Mouse (Mus musculus) forebrain, embryonic 15.5 days (tissue): Measurements from ENCODE around the gene 4933428G20Rik. TPM values are rescaled to one million over a fixed set of nuclear protein-coding genes. Genes with fewer than 3 reads are reported as not detected.
A peak's percentile ranks its signal among the peaks of the same experiment; 100 is the strongest.

Experiments used
- ATAC-seq: fragments of 200-750 bp; cut with Nextera tagmentation; replicated peaks from 2 replicates; pipeline ENCODE4 v1.8.0; 2017; ENCODE audit warnings: mild to moderate bottlenecking, moderate TSS enrichment, moderate library complexity
- H3K27ac ChIP-seq: fragments of 300-500 bp; sonication (generic); replicated peaks from 2 replicates; pipeline ENCODE4 v1.5.1; 2015; ENCODE audit warnings: mild to moderate bottlenecking, inconsistent platforms
- H3K27me3 ChIP-seq: fragments of 300-500 bp; sonication (generic); 2 replicates; pipeline ENCODE4 v1.6.1; 2015; ENCODE audit warnings: inconsistent platforms
- H3K36me3 ChIP-seq: fragments of 300-500 bp; sonication (generic); 2 replicates; pipeline ENCODE4 v1.6.1; 2015; ENCODE audit warnings: mild to moderate bottlenecking, inconsistent platforms
- H3K4me1 ChIP-seq: fragments of 300-500 bp; sonication (generic); 2 replicates; pipeline ENCODE4 v1.6.1; 2015; ENCODE audit warnings: inconsistent platforms
- H3K4me2 ChIP-seq: fragments of 300-500 bp; sonication (generic); replicated peaks from 2 replicates; pipeline ENCODE4 v1.6.1; 2015; ENCODE audit warnings: mild to moderate bottlenecking, inconsistent platforms
- H3K4me3 ChIP-seq: fragments of 300-500 bp; sonication (generic); 2 replicates; pipeline ENCODE4 v1.5.1; 2015; ENCODE audit warnings: mild to moderate bottlenecking, inconsistent platforms
- H3K9ac ChIP-seq: fragments of 300-500 bp; sonication (generic); replicated peaks from 2 replicates; pipeline ENCODE4 v1.6.1; 2015; ENCODE audit warnings: mild to moderate bottlenecking, inconsistent platforms
- H3K9me3 ChIP-seq: fragments of 300-500 bp; sonication (generic); 2 replicates; pipeline ENCODE4 v1.6.1; 2016; ENCODE audit warnings: inconsistent platforms
- WGBS: fragments of 180-500 bp; shearing (Covaris S2); methylation state at CpG from one replicate; pipeline ENCODE4 v1.1.7; 2015; ENCODE audit warnings: mixed read lengths; 5-methylcytosine and 5-hydroxymethylcytosine counted together
- polyA plus RNA-seq: library from polyadenylated mRNA; unstranded; fragments of >200 nt; fragmentation: Nextera tagmentation; extraction: Ambion mirVana; gene quantifications from 2 replicates; pipeline ENCODE4 v1.2.1, GENCODE M21; 2015

Gene 4933428G20Rik
- polyA plus RNA-seq, 1 experiment from 2014 or later = 1.1 TPM

GRCm38 (mm10) chr11:97511661-97512369 lies 11.7 kb upstream of the 4933428G20Rik start:
- Histone ChIP-seq H3K4me3 (no peak overlapping the region), H3K9me3 (no peaks in the 10 kb centered on the region), H3K9ac (no peak overlapping the region), H3K27me3 (no peaks in the 10 kb centered on the region), H3K4me2 (no peak overlapping the region), H3K36me3 (peaks cover 20% of the 10 kb centered on the region), H3K4me1 (0 out of 2 replicates have a peak, but pooled peaks cover 3% of the 10 kb centered on the region), H3K27ac (no peak overlapping the region)
- no peak for ATAC-seq
- WGBS = 58% methylated on average over 13 of the region's 13 CpGs

DNA sequence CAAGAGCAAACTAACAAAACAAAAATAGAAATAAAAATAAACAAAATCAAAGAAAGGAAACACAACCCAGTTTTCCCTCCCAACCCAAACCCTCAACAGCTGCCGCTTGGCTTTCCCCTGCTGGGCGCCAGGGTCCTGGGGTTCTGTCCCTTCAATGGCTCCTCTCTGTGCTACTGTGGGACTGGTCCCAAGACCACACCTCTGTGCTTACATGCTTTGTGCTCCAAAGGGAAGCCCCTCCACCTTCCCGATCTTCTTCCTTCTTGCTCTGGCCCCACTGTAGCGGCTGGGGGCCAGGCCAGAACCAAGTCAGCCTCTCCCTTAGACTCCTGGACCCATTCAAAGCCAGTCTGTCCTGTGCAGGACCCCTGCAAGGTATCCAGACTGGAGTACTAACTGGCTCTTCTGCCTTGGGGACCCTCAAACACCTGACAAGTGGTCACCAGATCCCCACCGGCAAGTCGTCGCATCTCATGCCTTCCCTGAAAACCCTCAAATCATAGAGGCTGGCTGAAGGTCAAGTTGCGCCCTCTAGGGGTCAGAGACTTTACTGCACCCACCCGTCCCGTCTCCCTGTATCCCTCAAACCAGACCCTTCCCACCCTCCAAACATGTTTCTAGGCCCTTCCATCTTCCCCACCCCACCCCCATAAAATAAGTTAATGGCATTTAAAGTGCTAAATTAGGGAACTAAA lies 11.0 kb upstream of the 4933428G20Rik start:
- no peak overlapping the region for H3K9ac ChIP-seq
- no peak overlapping the region; the same call in 1 of the 2 replicates for H3K27ac ChIP-seq
- no peak for ATAC-seq
- H3K4me3 ChIP-seq = no peak overlapping the region
- WGBS = 24% methylated on average over 10 of the region's 10 CpGs
- 0 out of 2 replicates have a peak, but pooled peaks cover 3% of the 10 kb centered on the region for H3K4me1 ChIP-seq
- no peaks in the 10 kb centered on the region for H3K27me3 ChIP-seq
- H3K4me2 ChIP-seq = no peak overlapping the region
- H3K9me3 ChIP-seq = no peaks in the 10 kb centered on the region
- H3K36me3 ChIP-seq = peaks cover 13% of the 10 kb centered on the region

DNA sequence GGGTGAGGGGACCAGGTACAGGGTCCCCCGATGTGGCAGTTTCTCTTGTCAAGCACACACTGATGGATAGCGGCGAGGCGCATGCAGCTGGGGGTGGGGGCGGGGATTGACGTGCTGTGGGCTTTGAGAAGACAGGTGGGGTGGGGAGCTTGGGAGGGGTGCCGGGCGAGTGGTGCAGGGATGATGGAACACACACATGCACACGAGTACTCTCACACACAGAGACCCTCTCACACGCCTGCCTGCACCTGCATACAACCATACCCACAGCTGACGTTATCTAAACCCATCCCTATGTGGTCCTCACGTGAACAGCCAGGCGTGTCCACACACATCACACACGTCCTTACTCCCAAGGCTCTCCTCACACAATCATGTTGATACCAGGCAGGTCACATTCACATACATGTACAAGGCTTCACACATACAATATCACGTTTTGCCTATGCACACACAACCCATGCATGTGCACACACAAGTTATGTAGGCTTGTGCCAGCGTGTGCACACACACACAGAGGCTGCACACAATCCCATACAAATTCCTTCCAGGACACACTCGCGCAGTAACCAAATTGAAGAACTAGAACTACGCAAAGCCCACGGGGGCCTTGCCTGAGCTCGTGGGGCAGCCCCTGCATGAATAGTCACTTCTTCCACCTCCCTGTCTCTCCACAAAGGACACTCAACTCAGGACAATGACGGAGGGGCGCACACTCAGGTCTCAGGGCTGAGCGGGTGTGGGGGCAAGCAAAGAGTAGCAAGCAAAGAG lies 9.8 kb upstream of the 4933428G20Rik start:
- Histone ChIP-seq H3K4me1 (0 out of 2 replicates have a peak, but pooled peaks cover 3% of the 10 kb centered on the region), H3K27ac (no peak overlapping the region), H3K36me3 (0 out of 2 replicates have a peak, but pooled peaks cover 1% of the 10 kb centered on the region), H3K9ac (no peak overlapping the region), H3K9me3 (no peaks in the 10 kb centered on the region), H3K4me3 (no peak overlapping the region), H3K4me2 (no peak overlapping the region), H3K27me3 (no peaks in the 10 kb centered on the region)
- no peak for ATAC-seq
- 53% methylated on average over 24 of the region's 24 CpGs for WGBS

DNA sequence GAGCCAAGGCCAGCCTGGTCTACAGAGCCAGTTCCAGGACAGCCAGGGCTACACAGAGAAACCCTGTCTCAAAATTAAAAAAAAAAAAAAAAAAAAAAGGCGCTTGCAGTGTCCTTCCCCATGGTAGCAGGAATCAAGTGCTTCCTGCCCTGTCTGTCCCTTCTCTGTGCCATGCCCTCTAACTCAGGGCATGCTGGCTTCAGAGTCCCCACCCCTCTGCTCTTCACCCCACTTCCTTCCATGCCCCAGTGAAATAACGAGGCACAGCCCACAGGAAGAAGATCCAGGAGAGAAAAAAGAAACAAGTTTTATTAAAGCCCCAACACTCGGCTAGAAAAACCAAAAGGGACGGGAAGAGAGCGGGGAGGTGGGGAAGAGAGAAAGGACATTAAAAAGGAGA lies 8.9 kb upstream of the 4933428G20Rik start:
- H3K9ac ChIP-seq = no peak overlapping the region
- no peak overlapping the region for H3K4me3 ChIP-seq
- H3K9me3 ChIP-seq = no peaks in the 10 kb centered on the region
- H3K36me3 ChIP-seq = no peaks in the 10 kb centered on the region
- no peak for ATAC-seq
- H3K4me2 ChIP-seq = no peak overlapping the region
- H3K27ac ChIP-seq = no peak overlapping the region
- no peaks in the 10 kb centered on the region for H3K27me3 ChIP-seq
- WGBS = 43% methylated on average over 5 of the region's 5 CpGs
- H3K4me1 ChIP-seq = 0 out of 2 replicates have a peak, but pooled peaks cover 3% of the 10 kb centered on the region

- H3K4me1 ChIP-seq = 0 out of 2 replicates have a peak, but pooled peaks cover 3% of the 10 kb centered on the region
- no peak overlapping the region for H3K9ac ChIP-seq
- H3K27ac ChIP-seq = no peak overlapping the region
- no peak overlapping the region for H3K4me2 ChIP-seq
- H3K4me3 ChIP-seq = no peak overlapping the region
- no peaks in the 10 kb centered on the region for H3K27me3 ChIP-seq
- no peaks in the 10 kb centered on the region for H3K9me3 ChIP-seq
- WGBS = 85% methylated on average over 3 of the region's 3 CpGs
- no peak for ATAC-seq
- H3K36me3 ChIP-seq = no peaks in the 10 kb centered on the region
These were observed 8.1 kb upstream of the 4933428G20Rik start for GRCm38 (mm10) chr11:97508198-97508597.

- 51% methylated on average over 8 of the region's 8 CpGs for whole genome bisulfite sequencing
- no peak for ATAC-seq
- no peak overlapping the region for H3K9ac ChIP-seq
These were observed 6.2 kb upstream of the 4933428G20Rik start for GRCm38 (mm10) chr11:97506331-97506730.

GRCm38 (mm10) chr11:97505784-97506183 lies 5.6 kb upstream of the 4933428G20Rik start:
- Histone ChIP-seq H3K4me2 (no peak overlapping the region), H3K4me1 (peaks cover 6% of the 10 kb centered on the region), H3K9ac (no peak overlapping the region), H3K36me3 (no peaks in the 10 kb centered on the region), H3K4me3 (no peak overlapping the region), H3K9me3 (no peaks in the 10 kb centered on the region), H3K27ac (no peak overlapping the region; the same call in 1 of the 2 replicates), H3K27me3 (peaks cover 15% of the 10 kb centered on the region)
- no peak for ATAC-seq
- WGBS = 75% methylated on average over 4 of the region's 4 CpGs

More at GRCm38 (mm10) chr11:97506331-97506730, 6.2 kb upstream of the 4933428G20Rik start:
- H3K9me3 ChIP-seq = no peaks in the 10 kb centered on the region
- H3K27ac ChIP-seq = no peak overlapping the region
- no peak overlapping the region for H3K4me3 ChIP-seq
- peaks cover 10% of the 10 kb centered on the region for H3K27me3 ChIP-seq
- no peaks in the 10 kb centered on the region for H3K36me3 ChIP-seq
- H3K4me2 ChIP-seq = no peak overlapping the region
- H3K4me1 ChIP-seq = 0 out of 2 replicates have a peak, but pooled peaks cover 3% of the 10 kb centered on the region

- no peak for ATAC-seq
- peaks cover 42% of the 10 kb centered on the region for H3K27me3 ChIP-seq
- 80% methylated on average over 4 of the region's 4 CpGs for WGBS
These were observed 2.7 kb upstream of the 4933428G20Rik start for GRCm38 (mm10) chr11:97502846-97503245.

GRCm38 (mm10) chr11:97502383-97502782 lies 2.2 kb upstream of the 4933428G20Rik start:
- no peak overlapping the region for H3K27ac ChIP-seq
- H3K27me3 ChIP-seq = peaks cover 42% of the 10 kb centered on the region
- no peak overlapping the region for H3K4me2 ChIP-seq
- no peak overlapping the region; the same call in 1 of the 2 replicates for H3K9ac ChIP-seq
- no peak for ATAC-seq
- peaks cover 14% of the 10 kb centered on the region for H3K4me1 ChIP-seq
- no peak overlapping the region for H3K4me3 ChIP-seq
- H3K9me3 ChIP-seq = no peaks in the 10 kb centered on the region
- 37% methylated on average over 9 of the region's 9 CpGs for whole genome bisulfite sequencing
- H3K36me3 ChIP-seq = no peaks in the 10 kb centered on the region

More at GRCm38 (mm10) chr11:97502846-97503245, 2.7 kb upstream of the 4933428G20Rik start:
- Histone ChIP-seq H3K9me3 (no peaks in the 10 kb centered on the region), H3K9ac (no peak overlapping the region), H3K27ac (no peak overlapping the region), H3K4me1 (peaks cover 14% of the 10 kb centered on the region), H3K4me2 (no peak overlapping the region), H3K4me3 (no peak overlapping the region), H3K36me3 (no peaks in the 10 kb centered on the region)

DNA sequence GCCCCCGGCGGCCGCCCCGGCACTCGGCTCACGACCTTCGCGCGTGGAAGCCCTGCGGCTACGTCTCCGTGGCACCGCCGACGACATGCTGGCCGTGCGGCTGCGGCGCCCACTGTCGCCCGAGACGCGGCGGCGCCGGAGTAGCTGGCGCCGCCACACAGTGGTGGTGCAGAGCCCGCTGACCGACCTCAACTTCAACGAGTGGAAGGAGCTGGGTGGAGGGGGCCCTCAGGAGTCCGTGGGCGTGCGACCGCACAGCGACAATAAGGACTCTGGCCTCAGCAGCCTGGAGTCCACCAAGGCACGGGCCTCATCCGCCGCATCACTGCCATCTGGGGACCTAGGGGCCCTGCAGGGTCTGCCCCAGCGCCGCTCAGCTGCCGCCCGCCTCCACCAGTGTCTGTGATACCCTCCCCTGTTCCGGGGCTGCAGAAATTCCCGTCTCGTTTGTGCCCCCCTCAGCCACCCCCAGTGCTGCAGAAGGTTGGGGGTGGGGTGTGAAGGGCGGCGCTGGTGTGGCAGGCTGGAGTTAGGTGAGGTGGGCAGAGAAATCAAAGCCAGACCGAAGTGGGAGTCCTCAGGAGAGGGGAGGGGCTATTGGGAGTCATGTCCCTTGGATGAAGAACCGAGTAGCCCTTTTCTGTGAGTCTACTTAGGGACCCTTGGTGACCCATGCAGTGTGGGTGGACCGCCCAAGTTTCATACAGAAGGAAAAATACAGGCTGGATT lies 744 bp upstream of the 4933428G20Rik start:
- peaks cover 42% of the 10 kb centered on the region for H3K27me3 ChIP-seq
- ATAC-seq = peak; percentile 42
- H3K4me3 ChIP-seq = peak overlapping the region; percentile 31
- 10% methylated on average over 50 of the region's 51 CpGs for WGBS
- H3K36me3 ChIP-seq = no peaks in the 10 kb centered on the region
- H3K4me2 ChIP-seq = peak overlapping the region; percentile 52
- no peak overlapping the region for H3K27ac ChIP-seq
- peaks cover 14% of the 10 kb centered on the region for H3K4me1 ChIP-seq
- peak overlapping the region; percentile 20 for H3K9ac ChIP-seq
- no peaks in the 10 kb centered on the region for H3K9me3 ChIP-seq

GRCm38 (mm10) chr11:97497543-97497942 lies 2.6 kb downstream of the 4933428G20Rik start:
- H3K27me3 ChIP-seq = peaks cover 42% of the 10 kb centered on the region
- H3K4me2 ChIP-seq = no peak overlapping the region
- H3K4me3 ChIP-seq = no peak overlapping the region
- peaks cover 11% of the 10 kb centered on the region for H3K36me3 ChIP-seq
- 86% methylated on average over 4 of the region's 4 CpGs for WGBS
- H3K27ac ChIP-seq = no peak overlapping the region
- no peak for ATAC-seq
- H3K4me1 ChIP-seq = peaks cover 14% of the 10 kb centered on the region
- no peaks in the 10 kb centered on the region for H3K9me3 ChIP-seq
- H3K9ac ChIP-seq = no peak overlapping the region
